Mouse (Mus musculus) fat pad, adult 2 months (tissue): ENCODE measurements around the gene Ccdc34.

Experiments used
- DNase-seq: peaks from one replicate; pipeline ENCODE4 v3.0.0-alpha.2; 2011; ENCODE audit warnings: low read depth, low spot score; ENCODE audit errors: extremely low read depth

Ccdc34 gene

GRCm38 (mm10) chr2:110204169-110204568 is 186.6 kb downstream of the Ccdc34 start:
- no peak for DNase-seq

- DNase-seq = no peak
Measured at GRCm38 (mm10) chr2:110204705-110205318, 187.2 kb downstream of the Ccdc34 start.

- DNase-seq = no peak
Measured at GRCm38 (mm10) chr2:110210508-110211496, 193.2 kb downstream of the Ccdc34 start.

GRCm38 (mm10) chr2:110214278-110214677 is 196.7 kb downstream of the Ccdc34 start:
- peak; percentile 92 for DNase-seq

GRCm38 (mm10) chr2:110214991-110215684 is 197.5 kb downstream of the Ccdc34 start:
- no peak for DNase-seq

- no peak for DNase-seq
Measured at GRCm38 (mm10) chr2:110215685-110216058, 198.1 kb downstream of the Ccdc34 start.

GRCm38 (mm10) chr2:110220492-110220891 is 202.9 kb downstream of the Ccdc34 start:
- DNase-seq = no peak

GRCm38 (mm10) chr2:110222793-110223192 is 205.2 kb downstream of the Ccdc34 start:
- DNase-seq = no peak
